Mouse (Mus musculus) heart, adult 2 months (tissue): ENCODE measurements around the gene Tmem53. TPM values are rescaled to one million over a fixed set of nuclear protein-coding genes. Genes with fewer than 3 reads are reported as not detected.
A peak's percentile ranks its signal among the peaks of the same experiment; 100 is the strongest.

Source experiments
- DNase-seq, 2 experiments: peaks; one replicate each; pipeline ENCODE4 v3.0.0; 2021
- H3K27ac ChIP-seq: fragments of 200-600 bp; 2 replicates; pipeline ENCODE4 v1.8.1; 2022
- H3K27me3 ChIP-seq: fragments of 200-500 bp; 2 replicates; pipeline ENCODE4 v1.6.1; 2012; ENCODE audit warnings: mild to moderate bottlenecking, low read length, inconsistent platforms, mixed read lengths; ENCODE audit not compliant: control insufficient read depth, insufficient read depth
- H3K36me3 ChIP-seq: fragments of 200-500 bp; 2 replicates; pipeline ENCODE4 v1.6.1; 2012; ENCODE audit warnings: low read length, inconsistent platforms; ENCODE audit not compliant: control insufficient read depth, insufficient read depth
- H3K4me1 ChIP-seq: fragments of 200-500 bp; 2 replicates; pipeline ENCODE4 v1.6.1; 2011; ENCODE audit warnings: low read length; ENCODE audit not compliant: control insufficient read depth, insufficient read depth
- H3K4me3 ChIP-seq: fragments of 200-600 bp; 2 replicates; pipeline ENCODE4 v1.8.1; 2022
- H3K79me2 ChIP-seq: fragments of 200-500 bp; replicated peaks from 2 replicates; pipeline ENCODE4 v1.6.1; 2012; ENCODE audit warnings: mild to moderate bottlenecking, inconsistent platforms, low read length, moderate library complexity, mixed read lengths; ENCODE audit not compliant: control insufficient read depth, insufficient read depth
- H3K9ac ChIP-seq: fragments of 200-500 bp; 2 replicates; pipeline ENCODE4 v1.6.1; 2012; ENCODE audit warnings: low read depth, mild to moderate bottlenecking, control low read depth, inconsistent platforms, low read length, mixed read lengths
- CTCF ChIP-seq: fragments of 200-600 bp; IDR thresholded peaks from 2 replicates; pipeline ENCODE4 v1.8.1; 2022; ENCODE audit warnings: antibody characterized with exemption, mild to moderate bottlenecking, moderate library complexity
- EP300 ChIP-seq: fragments of 200-500 bp; IDR thresholded peaks from 2 replicates; pipeline ENCODE4 v1.6.1; 2011; ENCODE audit warnings: low read depth, low read length, control low read depth; ENCODE audit not compliant: insufficient read depth
- POLR2A ChIP-seq: fragments of 200-500 bp; IDR thresholded peaks from 2 replicates; pipeline ENCODE4 v1.6.1; 2011; ENCODE audit warnings: mild to moderate bottlenecking, low read depth, low read length, control low read depth; ENCODE audit not compliant: insufficient read depth
- WGBS: fragments of 180-500 bp; shearing (Covaris S2); methylation state at CpG from one replicate; pipeline ENCODE4 v1.1.7; 2018; 5-methylcytosine and 5-hydroxymethylcytosine counted together
- intact Hi-C: fragments of 180-260 bp; cut with DNase I; formaldehyde crosslinking; loops from one replicate; pipeline ENCODE4 v1.15.1; 2025
- polyA plus RNA-seq: library from polyadenylated mRNA; depleted of rRNA; stranded (reverse); fragments of >200 nt; gene quantifications from 2 replicates; pipeline ENCODE4 v1.2.3, GENCODE M21; 2012
- total RNA-seq, 2 experiments: library from RNA; stranded (reverse); gene quantifications; 2 replicates each; pipeline ENCODE4 v1.2.3; 2021

Tmem53 gene
- total and polyA plus RNA-seq, 3 experiments: 25.0 to 62.3 (median 30.6) TPM

- WGBS: 56% methylated on average over 4 of the region's 4 CpGs
- H3K36me3 ChIP-seq: no peaks in the 10 kb centered on the region
- no peaks in the 10 kb centered on the region for H3K4me1 ChIP-seq
- H3K79me2 ChIP-seq: no peaks in the 10 kb centered on the region
- H3K9ac ChIP-seq: no peak overlapping the region
- no peaks in the 10 kb centered on the region for H3K27me3 ChIP-seq
- intact Hi-C loops: no loop called here
- TF ChIP-seq POLR2A (no peak), CTCF (no peak), EP300 (no peak)
- H3K27ac ChIP-seq: no peak overlapping the region
- no peak overlapping the region for H3K4me3 ChIP-seq
- no peak for DNase-seq
Observed at GRCm38 (mm10) chr4:117235822-117236221, 15.9 kb upstream of the Tmem53 start.

- no peaks in the 10 kb centered on the region for H3K79me2 ChIP-seq
- no peak for DNase-seq
- no peaks in the 10 kb centered on the region for H3K36me3 ChIP-seq
- peaks cover 1% of the 10 kb centered on the region; the same call in 1 of the 2 replicates for H3K4me1 ChIP-seq
- intact Hi-C loops: no loop called here
- no peak overlapping the region for H3K9ac ChIP-seq
- H3K27me3 ChIP-seq: no peaks in the 10 kb centered on the region
- H3K27ac ChIP-seq: no peak overlapping the region
- TF ChIP-seq POLR2A: no peak
- TF ChIP-seq EP300: no peak
- no peak for TF ChIP-seq CTCF
- WGBS: 53% methylated on average over 2 of the region's 2 CpGs
- H3K4me3 ChIP-seq: no peak overlapping the region
Observed at GRCm38 (mm10) chr4:117239153-117239552, 12.6 kb upstream of the Tmem53 start.

- 36% methylated on average over 6 of the region's 6 CpGs for WGBS
- Histone ChIP-seq H3K36me3 (no peaks in the 10 kb centered on the region), H3K4me1 (peaks cover 1% of the 10 kb centered on the region; the same call in 1 of the 2 replicates), H3K27me3 (no peaks in the 10 kb centered on the region), H3K27ac (no peak overlapping the region), H3K9ac (no peak overlapping the region), H3K79me2 (no peaks in the 10 kb centered on the region), H3K4me3 (no peak overlapping the region)
- no peak for TF ChIP-seq POLR2A
- TF ChIP-seq CTCF: no peak
- no peak for TF ChIP-seq EP300
- DNase-seq: peak in 1 of 2 experiments; percentile 22
- intact Hi-C loops: no loop called here
Observed at GRCm38 (mm10) chr4:117240867-117241266, 10.9 kb upstream of the Tmem53 start.

GRCm38 (mm10) chr4:117250982-117251381 lies 769 bp upstream of the Tmem53 start:
- H3K79me2 ChIP-seq: no peaks in the 10 kb centered on the region
- no peak overlapping the region for H3K9ac ChIP-seq
- no peaks in the 10 kb centered on the region for H3K27me3 ChIP-seq
- no peaks in the 10 kb centered on the region for H3K36me3 ChIP-seq
- intact Hi-C loops: no loop called here
- WGBS: 75% methylated on average over 1 of the region's 1 CpGs
- TF ChIP-seq POLR2A: no peak
- no peak for TF ChIP-seq CTCF
- TF ChIP-seq EP300: no peak
- H3K27ac ChIP-seq: no peak overlapping the region
- no peak overlapping the region for H3K4me3 ChIP-seq
- peaks cover 12% of the 10 kb centered on the region for H3K4me1 ChIP-seq
- no peak for DNase-seq

GRCm38 (mm10) chr4:117252351-117252750 lies 600 bp downstream of the Tmem53 start:
- intact Hi-C loops: no loop called here
- Histone ChIP-seq H3K27ac (peak overlapping the region; percentile 83), H3K9ac (peak overlapping the region; percentile 75), H3K79me2 (no peaks in the 10 kb centered on the region), H3K4me3 (peak overlapping the region; percentile 94), H3K27me3 (no peaks in the 10 kb centered on the region), H3K36me3 (no peaks in the 10 kb centered on the region), H3K4me1 (peaks cover 12% of the 10 kb centered on the region)
- DNase-seq: peak in 1 of 2 experiments; percentile 42
- 28% methylated on average over 5 of the region's 5 CpGs for WGBS
- TF ChIP-seq POLR2A (no peak), CTCF (no peak), EP300 (no peak)

- H3K27ac ChIP-seq: peak overlapping the region; percentile 83
- peaks cover 12% of the 10 kb centered on the region for H3K4me1 ChIP-seq
- H3K9ac ChIP-seq: no peak overlapping the region
- H3K36me3 ChIP-seq: no peaks in the 10 kb centered on the region
- no peak for TF ChIP-seq CTCF
- no peak for TF ChIP-seq POLR2A
- no peak for TF ChIP-seq EP300
- 76% methylated on average over 5 of the region's 5 CpGs for WGBS
- no peak for DNase-seq
- intact Hi-C loops: no loop called here
- no peaks in the 10 kb centered on the region for H3K79me2 ChIP-seq
- H3K4me3 ChIP-seq: no peak overlapping the region
- no peaks in the 10 kb centered on the region for H3K27me3 ChIP-seq
Observed at GRCm38 (mm10) chr4:117252755-117253154, 1.0 kb downstream of the Tmem53 start.
